Mouse (Mus musculus) cerebellum, postnatal 4 days (tissue): ENCODE measurements around the gene Anks6.

Experiments
- DNase-seq, 2 experiments: peaks; one replicate each; pipeline ENCODE4 v3.0.0; 2022; ENCODE audit warnings: low spot score in 2 of 2, mixed read lengths in 1 of 2

The Anks6 gene

DNA sequence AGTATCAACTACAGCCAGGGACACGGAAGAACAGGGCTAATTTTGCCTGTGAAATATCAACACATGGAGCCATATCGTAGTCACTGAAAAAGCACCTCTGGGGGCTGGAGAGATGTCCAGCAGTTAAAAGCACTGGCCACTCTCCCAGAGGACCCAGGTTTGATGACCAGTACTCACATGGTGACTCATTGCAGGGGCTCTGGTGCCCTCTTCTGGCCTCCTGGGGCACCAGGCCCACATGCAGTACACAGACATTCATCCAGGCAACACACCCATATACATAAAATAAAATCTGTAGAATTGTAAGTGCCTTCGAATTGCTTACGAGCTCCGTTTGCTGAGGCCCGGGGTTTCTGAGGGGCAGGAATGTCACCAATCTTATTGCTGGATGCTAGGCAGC is 10.3 kb downstream of the Anks6 start:
- peak in 1 of 2 experiments; percentile 18 for DNase-seq

DNA sequence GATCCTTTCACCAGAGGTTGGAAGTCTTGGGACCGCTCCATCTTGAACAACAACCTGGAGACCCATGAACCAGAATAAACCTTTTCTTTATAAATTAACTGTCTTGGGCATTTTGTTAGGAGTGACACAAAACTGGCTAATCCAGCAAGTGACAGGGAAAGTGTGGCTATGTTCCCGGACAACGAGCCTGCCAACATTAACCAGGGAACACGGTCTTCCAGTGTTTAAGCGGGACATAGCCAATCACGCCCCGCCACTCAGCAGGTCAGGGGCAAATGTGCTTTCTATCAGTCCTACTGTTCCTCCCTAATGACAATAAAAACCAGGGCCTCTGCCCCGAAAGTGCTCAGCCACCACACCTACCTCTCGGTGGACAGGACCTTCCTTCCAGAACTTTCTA is 13.4 kb downstream of the Anks6 start:
- no peak for DNase-seq

DNA sequence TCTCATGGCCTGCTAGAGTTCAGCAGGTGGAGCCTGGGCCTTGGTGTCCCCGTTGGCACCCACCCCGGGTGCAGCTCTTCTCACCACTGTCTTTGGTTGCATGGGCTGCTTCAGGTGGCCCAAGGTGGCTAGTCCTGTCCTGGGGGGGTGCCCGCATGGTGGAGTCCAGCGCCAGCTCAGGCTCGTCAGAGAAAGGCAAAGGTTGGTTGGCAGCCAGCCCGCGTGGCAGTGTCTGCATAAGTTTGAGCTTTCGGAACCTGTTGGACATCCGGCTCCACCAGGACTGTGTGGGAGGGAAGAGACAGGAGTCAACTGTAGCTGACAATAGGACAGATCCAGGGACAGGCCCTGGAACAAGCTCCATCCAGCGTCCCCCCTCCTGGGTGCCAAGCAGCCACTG is 17.6 kb downstream of the Anks6 start:
- peak in 1 of 2 experiments; percentile 13 for DNase-seq

DNA sequence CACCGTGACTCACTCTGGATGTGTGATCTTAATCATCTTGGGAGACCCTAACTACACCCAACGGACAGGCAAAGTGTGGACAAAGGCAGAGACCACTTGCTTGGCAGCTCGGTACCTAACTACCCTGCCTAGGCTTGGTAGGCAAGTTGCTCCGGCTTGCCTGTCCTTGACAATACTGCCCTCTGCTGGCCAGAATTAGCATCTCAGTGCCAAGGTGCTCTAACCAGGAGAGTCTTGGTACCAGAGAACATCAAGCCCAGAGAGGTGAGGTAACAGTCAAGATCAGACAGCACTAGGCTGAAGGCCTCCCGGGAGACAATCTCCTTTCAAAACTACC is 19.9 kb downstream of the Anks6 start:
- peak; percentile 72 to 85 for DNase-seq

DNA sequence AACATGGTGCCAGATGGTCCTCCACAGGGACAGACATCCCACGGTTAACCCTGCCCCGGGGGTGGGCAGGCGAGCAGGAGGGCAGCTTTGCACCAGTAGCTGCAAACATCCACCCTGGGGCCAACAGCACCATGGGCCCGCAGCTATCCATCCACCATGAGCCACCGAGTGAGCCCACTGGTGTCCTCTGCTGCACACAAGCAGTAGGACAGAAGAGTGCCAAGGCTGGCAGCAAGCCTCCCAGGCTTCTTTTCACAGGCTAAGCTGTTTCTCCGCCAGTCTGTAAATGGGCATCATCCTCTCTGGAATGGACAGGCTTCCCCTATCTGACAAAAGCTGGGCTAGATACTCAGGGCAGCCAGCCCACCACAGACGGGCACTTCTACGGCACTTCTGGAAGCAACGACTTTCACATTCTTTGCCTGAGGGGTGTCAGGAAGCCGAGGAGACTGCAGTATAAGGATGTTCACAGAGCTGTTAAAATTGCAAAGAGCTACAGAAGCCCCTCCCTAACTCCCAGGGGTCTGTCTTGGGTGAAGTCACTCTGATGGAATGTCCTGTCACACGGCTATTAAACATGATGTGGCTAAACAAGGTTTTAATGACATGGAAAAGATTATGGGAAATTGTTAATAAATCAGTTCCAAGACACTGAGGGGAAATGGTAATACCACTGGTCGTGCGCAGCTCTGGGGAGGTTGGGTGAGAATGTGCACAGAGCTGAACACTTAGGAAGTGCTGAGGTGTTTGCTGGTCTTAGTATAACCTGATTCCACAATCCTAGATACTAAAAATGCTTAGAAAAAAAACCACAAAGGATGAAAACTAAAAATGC is 20.5 kb downstream of the Anks6 start:
- DNase-seq = peak in 1 of 2 experiments; percentile 39

DNA sequence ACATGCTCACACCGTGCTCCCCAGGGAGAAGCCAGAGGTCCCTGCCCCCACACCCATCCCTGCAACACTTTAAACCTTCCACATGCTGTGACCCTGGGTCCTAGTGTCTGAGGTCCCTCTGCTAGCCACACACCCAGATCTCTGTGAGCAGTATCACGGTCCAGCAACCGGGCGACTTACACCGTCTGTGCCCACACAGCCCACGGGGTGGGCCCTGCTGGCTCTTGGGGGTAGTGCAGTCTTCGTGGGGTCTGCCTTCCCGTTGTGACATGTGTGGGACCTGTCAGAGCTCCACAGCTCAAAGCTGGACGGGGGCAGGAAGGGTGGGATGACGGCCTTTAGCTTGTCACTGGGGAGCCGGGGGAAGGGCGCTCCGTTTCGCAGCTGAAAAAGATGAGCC is 21.7 kb downstream of the Anks6 start:
- DNase-seq = no peak

DNA sequence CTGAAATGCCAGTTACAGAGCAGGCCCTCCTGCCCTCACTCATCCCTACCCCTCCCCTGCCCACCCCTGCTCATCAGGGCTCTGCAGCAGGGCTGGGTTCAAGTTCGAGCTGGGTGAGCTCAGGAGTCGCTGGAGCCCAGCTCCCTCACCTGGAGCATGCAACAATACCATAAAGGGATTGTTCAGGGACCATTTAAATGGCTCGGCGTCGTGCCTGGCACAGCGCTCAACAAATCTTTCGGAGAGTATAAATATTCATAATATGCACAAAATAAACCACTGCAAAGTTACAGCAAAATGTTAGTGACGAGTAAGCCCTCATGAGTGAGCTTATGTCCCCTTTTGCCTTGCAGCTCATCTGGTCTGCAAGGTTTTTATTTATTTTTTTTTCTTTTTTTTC is 25.1 kb downstream of the Anks6 start:
- DNase-seq = no peak

DNA sequence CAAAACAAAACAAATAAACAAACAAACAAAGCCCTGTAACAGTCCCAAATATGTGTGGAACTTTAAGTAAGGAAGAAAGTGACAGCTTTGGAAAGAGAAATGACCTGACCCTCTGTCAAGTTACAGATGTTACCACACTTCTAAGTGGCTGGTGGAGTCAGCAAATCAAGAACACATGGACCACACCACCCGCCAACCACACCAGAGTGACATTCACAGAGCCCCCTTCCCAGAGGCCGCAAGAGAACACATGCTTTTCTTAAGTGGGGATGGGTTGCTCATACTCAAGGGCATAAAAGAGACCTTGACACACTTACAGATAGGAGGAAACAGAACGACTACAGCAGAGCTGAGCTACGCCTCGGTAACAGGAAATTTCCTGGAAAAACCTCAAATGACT is 28.4 kb downstream of the Anks6 start:
- DNase-seq = no peak

DNA sequence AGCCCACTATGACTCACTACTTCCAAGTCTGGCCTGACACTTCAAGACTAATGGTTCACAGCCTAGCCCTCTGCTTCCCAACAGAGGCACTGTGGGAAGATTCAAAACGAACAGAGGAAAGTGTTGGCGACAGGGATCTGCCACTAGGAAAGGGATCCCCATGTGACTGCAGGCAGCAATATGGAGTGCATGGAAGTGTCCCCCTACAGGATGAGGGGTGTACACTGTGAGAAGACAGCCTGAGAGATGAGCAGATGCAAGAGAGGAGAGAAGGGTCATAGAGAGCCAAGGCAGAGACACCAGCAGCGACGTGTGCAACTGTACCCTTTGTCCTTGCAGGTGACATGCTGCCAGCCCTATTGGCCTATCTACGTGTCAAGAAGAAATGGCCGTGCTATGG is 33.3 kb downstream of the Anks6 start:
- no peak for DNase-seq

DNA sequence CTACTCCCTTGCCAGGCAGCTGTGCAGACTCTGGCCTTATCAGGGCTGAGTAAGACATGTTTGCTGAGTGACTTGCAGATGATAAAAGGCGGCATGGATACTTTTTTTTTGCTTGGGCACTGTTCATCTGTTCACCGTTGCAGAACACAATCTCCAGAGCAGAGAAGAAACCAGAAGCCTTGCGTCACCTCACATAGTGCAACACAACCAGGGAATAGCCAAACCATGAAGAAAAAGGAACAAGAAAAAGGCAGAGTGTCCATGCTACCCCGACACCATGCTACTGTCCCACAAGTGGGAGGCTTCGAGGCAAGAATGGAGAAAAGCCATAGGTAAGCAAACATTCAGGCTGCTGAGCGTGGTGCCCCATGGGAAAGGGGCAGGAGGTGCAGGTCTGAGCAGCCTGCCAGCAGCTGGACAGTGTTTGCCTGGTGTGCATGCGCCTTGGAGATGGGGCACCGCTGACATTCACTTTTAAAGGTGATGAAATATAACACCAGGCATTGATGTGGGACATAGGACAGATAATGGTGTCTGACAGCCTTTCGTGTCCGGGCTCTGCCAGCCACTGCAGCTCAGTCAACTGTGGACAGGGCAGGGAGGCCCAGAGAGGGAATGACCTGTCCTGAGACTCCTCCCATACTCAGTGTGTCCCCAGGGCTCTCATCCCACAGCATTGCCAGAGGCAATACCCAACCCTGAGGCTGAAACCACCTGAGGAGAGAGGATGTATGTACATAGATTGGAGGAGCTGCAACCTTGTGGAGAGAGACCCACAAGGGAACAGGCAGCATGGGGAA is 34.2 kb downstream of the Anks6 start:
- no peak for DNase-seq

DNA sequence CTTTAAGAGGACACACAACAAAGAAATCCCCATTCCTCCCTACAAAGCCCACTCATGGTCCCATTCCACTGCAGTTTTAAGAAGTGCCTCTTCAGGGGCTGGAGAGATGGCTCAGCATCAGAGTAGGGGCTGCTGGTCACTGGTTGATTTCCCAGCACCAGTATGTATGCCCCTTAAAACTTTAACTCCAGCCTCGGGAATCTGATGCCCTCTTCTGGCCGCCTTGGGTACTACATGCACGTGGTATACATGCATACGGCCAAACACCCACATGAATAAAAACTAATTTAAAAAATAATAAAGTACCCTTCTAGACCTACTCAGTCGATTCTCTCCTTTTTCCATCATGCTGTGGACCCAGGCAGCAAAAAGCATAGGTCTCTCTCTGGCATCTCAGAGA is 36.7 kb downstream of the Anks6 start:
- DNase-seq = peak in 1 of 2 experiments; percentile 73

DNA sequence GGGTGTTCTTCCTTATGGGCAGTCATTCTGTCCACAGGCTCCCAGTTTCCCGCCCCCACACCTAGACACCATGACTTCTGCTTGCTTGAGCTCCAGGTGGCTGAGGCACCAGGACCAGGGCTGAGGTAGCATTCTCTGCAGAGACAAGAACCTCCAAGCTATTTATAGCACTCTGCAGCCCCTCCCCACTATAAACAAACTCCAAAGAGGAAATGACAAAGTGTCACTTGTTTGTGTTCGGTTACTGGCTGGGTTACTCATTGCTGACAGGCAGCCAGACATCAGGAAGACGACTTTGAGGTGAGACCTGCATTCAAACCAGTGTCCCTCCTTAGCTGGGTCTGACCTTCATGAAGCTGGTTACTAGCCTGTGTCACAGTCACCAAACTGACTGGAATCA is 42.1 kb downstream of the Anks6 start:
- no peak for DNase-seq

DNA sequence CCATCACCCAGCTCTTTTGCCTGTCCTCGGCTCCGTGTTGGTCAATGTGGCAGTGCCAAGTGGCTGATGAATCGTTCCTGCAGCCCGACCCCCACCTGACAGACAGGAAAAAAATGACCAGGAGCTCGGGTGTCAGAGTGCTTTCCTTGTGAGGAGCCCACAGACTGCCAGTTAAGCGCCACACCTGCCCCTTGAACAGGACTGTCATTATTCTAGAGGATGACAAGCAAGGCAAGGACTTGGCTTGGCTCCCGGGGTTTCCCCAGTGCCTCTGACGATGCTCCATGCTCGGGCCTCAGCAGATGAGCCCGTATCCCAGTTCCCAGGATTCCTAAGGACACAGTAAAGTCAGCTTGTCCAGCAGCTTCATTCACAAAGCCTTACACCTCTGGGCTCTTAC is 44.8 kb downstream of the Anks6 start:
- peak in 1 of 2 experiments; percentile 20 for DNase-seq

DNA sequence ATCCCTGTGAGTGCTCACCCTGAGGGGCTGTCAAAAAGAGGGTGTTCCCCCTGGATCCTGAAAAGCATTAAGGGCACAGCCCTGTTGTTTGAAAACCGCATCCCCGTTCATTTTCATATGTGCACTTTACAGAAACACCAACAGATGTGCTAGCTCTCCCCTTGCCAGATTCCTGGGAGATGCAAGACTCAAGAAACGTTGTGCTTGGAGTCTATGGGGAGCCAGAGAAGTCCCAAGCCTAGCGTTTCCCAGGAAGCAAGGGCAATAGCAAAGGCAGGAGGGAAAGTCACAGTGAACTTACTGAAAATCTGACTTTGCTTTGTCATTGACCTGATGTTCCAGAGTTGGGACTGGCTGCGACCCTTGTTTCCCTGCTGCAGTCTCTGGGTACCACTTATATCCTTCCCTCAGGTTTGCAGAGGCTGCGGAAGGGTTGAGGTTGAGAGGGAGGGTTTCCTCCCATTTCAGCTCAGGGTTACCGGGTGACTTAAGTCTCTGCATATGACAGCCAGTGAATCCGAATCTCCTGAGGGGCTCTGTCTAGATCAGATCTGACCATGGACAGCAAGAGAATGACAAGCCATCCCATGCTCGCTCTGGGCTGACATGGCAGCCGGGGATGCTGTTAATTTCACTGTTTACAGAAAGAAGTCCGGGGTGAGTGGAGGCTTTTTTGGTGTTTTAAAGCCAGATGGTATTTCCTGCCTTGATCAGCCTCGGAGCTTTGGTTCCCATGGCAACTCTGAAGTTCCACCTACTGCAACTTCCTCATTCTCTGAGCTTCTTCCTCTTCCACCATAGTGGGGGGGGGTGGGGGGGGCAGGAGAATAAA is 46.6 kb downstream of the Anks6 start:
- no peak for DNase-seq

DNA sequence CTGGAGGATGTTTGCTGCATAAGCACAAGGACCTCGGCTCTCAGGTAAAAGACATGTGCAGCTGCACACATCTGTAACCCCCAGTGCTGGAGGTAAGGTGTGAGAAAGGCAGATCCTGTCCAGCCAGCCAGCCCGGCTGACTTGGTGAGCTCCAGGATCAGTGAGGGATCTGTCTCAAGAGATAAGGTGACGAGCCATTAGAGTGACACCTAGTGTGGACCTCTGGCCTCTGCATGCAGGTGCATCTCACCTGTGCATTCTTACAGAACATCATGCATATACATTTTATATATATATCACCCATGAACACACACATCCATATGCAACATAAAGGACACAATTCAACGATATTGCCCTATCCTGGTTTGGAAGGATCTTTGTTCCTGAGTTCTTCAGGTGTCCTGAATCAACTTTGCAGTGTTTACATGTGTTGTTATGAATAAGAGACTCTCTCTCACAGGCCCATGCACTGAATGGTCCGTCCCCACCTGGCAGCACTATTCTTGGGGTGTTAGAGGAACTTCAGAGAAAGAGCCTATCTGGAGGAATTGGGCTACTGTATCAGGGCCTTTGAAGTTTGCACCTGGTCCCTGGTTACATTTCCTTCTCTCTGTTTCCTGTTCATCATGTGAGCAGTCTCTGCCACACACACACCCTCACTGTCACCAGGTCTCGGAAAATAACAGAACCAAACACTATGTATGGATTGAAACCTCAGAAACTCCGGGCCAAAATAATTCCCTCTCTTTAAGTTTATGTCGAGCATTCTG is 56.4 kb downstream of the Anks6 start:
- no peak for DNase-seq

DNA sequence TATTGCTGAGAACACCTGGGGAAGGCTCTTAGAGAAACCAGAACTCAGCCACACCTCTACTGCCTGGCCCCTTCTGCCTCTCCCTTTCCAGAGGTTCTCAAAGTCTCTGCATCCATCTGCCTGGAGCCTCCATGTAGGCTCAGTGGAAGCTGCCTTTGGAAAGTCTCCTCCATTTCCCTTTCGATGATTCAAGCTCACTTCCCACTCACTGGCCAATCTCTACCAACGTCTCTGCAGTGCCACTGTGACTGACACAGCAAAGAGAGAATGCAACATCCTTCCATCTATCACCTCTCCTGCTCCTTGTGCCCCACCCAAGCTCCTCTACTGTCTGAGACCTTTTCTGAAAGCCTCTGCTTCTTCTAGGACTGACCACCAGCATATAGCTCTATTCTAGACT is 59.3 kb downstream of the Anks6 start:
- DNase-seq = no peak

DNA sequence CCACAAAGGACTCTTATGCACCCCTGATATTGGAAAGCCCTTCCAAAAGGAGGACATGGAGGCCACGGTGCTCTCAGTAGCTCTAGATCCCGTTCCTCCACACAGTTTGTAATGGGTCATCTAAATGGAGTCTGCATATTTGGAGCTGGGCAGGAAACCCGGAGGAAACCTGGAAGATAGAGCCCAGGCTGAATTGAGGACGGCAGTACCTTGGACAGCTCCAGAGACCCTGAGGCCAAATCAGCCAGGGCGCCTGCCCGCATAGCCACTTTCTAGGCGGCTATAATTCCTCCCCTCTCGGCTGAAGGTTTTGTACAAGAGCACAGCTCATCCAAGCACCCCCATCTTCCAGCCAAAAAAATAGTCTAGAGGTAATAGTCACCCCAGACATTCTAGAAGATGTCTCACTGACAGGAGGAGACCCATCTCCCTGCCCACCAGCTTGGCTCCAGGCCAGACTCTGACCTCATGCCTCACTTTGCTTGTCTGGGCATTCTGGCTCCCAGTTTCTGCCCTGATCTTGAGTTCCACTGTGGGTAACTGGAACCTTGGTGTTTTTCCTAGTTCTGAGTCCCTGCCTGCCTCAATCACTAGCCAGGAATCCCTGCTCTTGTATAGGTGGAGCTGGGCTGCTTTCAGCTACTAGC is 64.3 kb downstream of the Anks6 start:
- DNase-seq = peak in 1 of 2 experiments; percentile 64

DNA sequence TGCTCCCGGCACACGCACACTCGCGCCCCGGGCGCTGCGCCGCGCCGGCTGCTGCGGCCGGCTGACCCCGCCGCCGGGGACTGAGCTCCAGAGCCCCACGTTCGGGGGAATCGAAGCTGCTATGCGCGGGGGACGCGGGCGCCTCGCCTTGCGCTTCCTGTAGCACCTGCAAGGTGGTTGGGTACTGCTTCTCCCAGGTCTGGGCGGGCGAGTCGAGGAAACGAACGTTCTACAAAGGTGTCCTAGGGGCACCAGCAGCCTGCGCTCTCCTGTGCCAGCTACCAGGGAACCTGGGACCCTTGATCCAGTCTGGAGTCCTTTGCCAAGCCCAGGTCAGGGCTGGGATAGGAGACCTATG is 65.3 kb downstream of the Anks6 start:
- peak in 1 of 2 experiments; percentile 34 for DNase-seq

DNA sequence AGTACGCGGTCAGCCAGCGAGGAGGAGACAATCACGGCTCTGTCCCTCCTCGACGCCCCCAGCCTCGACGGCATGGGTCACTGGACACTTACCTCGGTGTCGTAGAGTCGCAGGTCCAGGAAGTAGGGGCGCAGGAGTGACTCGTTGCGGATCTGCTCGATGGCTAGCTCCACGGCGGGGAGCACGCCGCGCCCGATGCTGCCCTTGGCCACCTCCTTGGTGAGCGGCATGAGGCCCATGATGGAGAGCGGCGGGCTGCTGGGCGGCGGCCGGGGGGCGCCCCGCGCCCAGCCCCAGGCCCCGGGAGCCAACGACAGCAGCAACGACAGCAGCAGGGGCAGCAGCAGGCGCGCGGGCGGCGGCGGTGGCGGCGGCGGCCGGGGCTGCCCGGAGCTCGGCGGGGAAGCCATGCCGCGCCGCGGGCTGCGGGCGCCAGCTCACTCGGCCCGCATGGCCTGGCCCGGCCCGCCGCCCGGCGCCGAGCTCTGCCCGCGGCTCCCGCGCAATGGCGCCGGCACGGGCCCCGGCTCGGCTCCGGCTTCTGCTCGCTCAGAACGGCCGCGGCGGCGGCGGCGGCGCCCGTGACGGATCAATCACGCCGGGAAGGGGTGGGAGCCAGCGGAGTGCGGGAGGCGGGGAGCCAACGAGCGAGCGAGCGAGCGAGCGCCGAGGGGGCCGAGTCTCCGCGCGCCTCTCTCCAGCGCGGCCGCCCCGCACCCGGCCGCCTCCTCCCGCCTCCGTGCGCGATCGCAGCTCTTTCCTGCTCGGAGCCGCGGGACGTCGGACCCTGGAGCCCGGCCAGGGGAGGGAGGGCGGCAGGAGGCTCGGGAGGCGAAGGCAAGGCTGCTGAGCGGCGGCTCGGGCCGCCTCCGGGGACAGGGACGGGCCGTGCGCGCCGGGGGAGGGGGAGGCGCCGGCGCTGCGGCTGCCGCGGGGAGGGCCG is 65.9 kb downstream of the Anks6 start, which contains the start of gene Gabbr2:
Gabbr2 (minus strand) TSS at position 858 of the 943 bp plus-strand sequence.
- DNase-seq = peak in 1 of 2 experiments; percentile 61
